Mouse (Mus musculus): Measurements from ENCODE around the gene Ksr1. TPM values are rescaled to one million over a fixed set of nuclear protein-coding genes. Genes with fewer than 3 reads are reported as not detected.
"Not testable (repeated sequence)": the region's sequence is repeated elsewhere in the genome, so short reads cannot be mapped to it uniquely, and the experiment has no call there.

Ksr1 gene
- total and polyA plus RNA-seq, 2 experiments from 2014 or later: 3.2 to 33.7 TPM

DNA sequence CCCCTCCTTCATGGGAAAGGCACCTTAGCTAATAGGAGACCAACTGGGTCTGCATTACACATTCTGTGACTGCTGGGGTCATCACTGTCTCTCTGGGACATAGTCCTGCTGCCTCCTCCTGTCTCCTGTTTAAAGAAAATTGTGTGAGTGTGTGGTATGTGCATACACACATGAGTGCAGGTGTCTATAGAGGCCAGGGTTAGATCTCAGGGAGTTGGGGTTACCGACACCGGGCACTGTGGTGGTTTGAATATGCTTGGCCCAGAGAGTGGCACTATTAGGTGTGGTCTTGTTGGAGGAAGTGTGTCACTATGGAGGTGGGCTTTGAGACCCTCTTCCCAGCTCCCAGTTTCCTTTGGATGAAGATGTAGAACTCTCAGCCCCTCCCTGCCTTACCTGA lies 133.7 kb downstream of the Ksr1 start:
- Histone ChIP-seq H3K36me3 (ENCODE audit: insufficient read depth, low read length) (peaks cover 11% of the 10 kb centered on the region; the same call in 1 of the 2 replicates), H3K27ac (ENCODE audit: low read depth, low read length) (no peak overlapping the region), H3K4me1 (ENCODE audit: insufficient read depth, low read length) (no peaks in the 10 kb centered on the region), H3K4me2 (ENCODE audit: low read depth, low read length, poor library complexity, severe bottlenecking) (no peak overlapping the region), H3K27me3 (ENCODE audit: insufficient read depth, low read length) (no peaks in the 10 kb centered on the region), H3K9me3 (ENCODE audit: low read length) (no peaks in the 10 kb centered on the region), H3K4me3 (ENCODE audit: low read depth, low read length) (no peak overlapping the region), H3K9ac (replicated peaks; ENCODE audit: low read length, poor library complexity, severe bottlenecking) (no peak overlapping the region)
- 94% methylated on average over 2 of the region's 2 CpGs for WGBS
- no peak for DNase-seq (ENCODE audit: low spot score)
- no peak for TF ChIP-seq CTCF (IDR thresholded peaks at IDR 0.05)
- ATAC-seq (ENCODE audit: low FRiP score): no peak

- Histone ChIP-seq H3K4me3 (ENCODE audit: low read depth, low read length) (no peak overlapping the region), H3K9ac (replicated peaks; ENCODE audit: low read length, poor library complexity, severe bottlenecking) (no peak overlapping the region), H3K27ac (ENCODE audit: low read depth, low read length) (no peak overlapping the region), H3K9me3 (ENCODE audit: low read length) (no peaks in the 10 kb centered on the region), H3K27me3 (ENCODE audit: insufficient read depth, low read length) (no peaks in the 10 kb centered on the region), H3K36me3 (ENCODE audit: insufficient read depth, low read length) (no peaks in the 10 kb centered on the region), H3K4me1 (ENCODE audit: insufficient read depth, low read length) (no peaks in the 10 kb centered on the region), H3K4me2 (ENCODE audit: low read depth, low read length, poor library complexity, severe bottlenecking) (no peak overlapping the region)
- ATAC-seq (ENCODE audit: low FRiP score): no peak
- WGBS: 76% methylated on average over 7 of the region's 7 CpGs
- DNase-seq (ENCODE audit: low spot score): no peak
- no peak for TF ChIP-seq CTCF (IDR thresholded peaks at IDR 0.05)
Observed at GRCm38 (mm10) chr11:79008891-79009290, 137.3 kb downstream of the Ksr1 start.

- Histone ChIP-seq H3K4me3 (ENCODE audit: low read depth, low read length) (no peak overlapping the region), H3K36me3 (ENCODE audit: insufficient read depth, low read length) (no peaks in the 10 kb centered on the region), H3K9ac (replicated peaks; ENCODE audit: low read length, poor library complexity, severe bottlenecking) (no peak overlapping the region), H3K4me1 (ENCODE audit: insufficient read depth, low read length) (no peaks in the 10 kb centered on the region), H3K4me2 (ENCODE audit: low read depth, low read length, poor library complexity, severe bottlenecking) (no peak overlapping the region), H3K27me3 (ENCODE audit: insufficient read depth, low read length) (no peaks in the 10 kb centered on the region), H3K27ac (ENCODE audit: low read depth, low read length) (no peak overlapping the region), H3K9me3 (ENCODE audit: low read length) (no peaks in the 10 kb centered on the region)
- TF ChIP-seq CTCF (IDR thresholded peaks at IDR 0.05): no peak
- WGBS: 83% methylated on average over 6 of the region's 6 CpGs
- no peak for ATAC-seq (ENCODE audit: low FRiP score)
- no peak for DNase-seq (ENCODE audit: low spot score)
Observed at GRCm38 (mm10) chr11:79008007-79008775, 138.0 kb downstream of the Ksr1 start.

- not testable (repeated sequence) for H3K9ac ChIP-seq (replicated peaks; ENCODE audit: low read length, poor library complexity, severe bottlenecking); H3K4me1 ChIP-seq (ENCODE audit: insufficient read depth, low read length); H3K27ac ChIP-seq (ENCODE audit: low read depth, low read length); H3K4me3 ChIP-seq (ENCODE audit: low read depth, low read length); H3K36me3 ChIP-seq (ENCODE audit: insufficient read depth, low read length); H3K9me3 ChIP-seq (ENCODE audit: low read length); H3K27me3 ChIP-seq (ENCODE audit: insufficient read depth, low read length); ATAC-seq (ENCODE audit: low FRiP score); DNase-seq (ENCODE audit: low spot score); H3K4me2 ChIP-seq (ENCODE audit: low read depth, low read length, poor library complexity, severe bottlenecking)
- WGBS: 94% methylated on average over 3 of the region's 3 CpGs
Observed at GRCm38 (mm10) chr11:79007356-79007755, 138.9 kb downstream of the Ksr1 start.

- Histone ChIP-seq H3K27me3 (ENCODE audit: insufficient read depth, low read length) (no peaks in the 10 kb centered on the region), H3K27ac (ENCODE audit: low read depth, low read length) (no peak overlapping the region), H3K36me3 (ENCODE audit: insufficient read depth, low read length) (no peaks in the 10 kb centered on the region), H3K4me3 (ENCODE audit: low read depth, low read length) (no peak overlapping the region), H3K4me1 (ENCODE audit: insufficient read depth, low read length) (no peaks in the 10 kb centered on the region), H3K4me2 (ENCODE audit: low read depth, low read length, poor library complexity, severe bottlenecking) (no peak overlapping the region), H3K9ac (replicated peaks; ENCODE audit: low read length, poor library complexity, severe bottlenecking) (no peak overlapping the region), H3K9me3 (ENCODE audit: low read length) (no peaks in the 10 kb centered on the region)
- ATAC-seq (ENCODE audit: low FRiP score) (no peak), DNase-seq (ENCODE audit: low spot score) (no peak)
- WGBS: 71% methylated on average over 5 of the region's 5 CpGs
- no peak for TF ChIP-seq CTCF (IDR thresholded peaks at IDR 0.05)
Observed at GRCm38 (mm10) chr11:79006417-79006816, 139.8 kb downstream of the Ksr1 start.

DNA sequence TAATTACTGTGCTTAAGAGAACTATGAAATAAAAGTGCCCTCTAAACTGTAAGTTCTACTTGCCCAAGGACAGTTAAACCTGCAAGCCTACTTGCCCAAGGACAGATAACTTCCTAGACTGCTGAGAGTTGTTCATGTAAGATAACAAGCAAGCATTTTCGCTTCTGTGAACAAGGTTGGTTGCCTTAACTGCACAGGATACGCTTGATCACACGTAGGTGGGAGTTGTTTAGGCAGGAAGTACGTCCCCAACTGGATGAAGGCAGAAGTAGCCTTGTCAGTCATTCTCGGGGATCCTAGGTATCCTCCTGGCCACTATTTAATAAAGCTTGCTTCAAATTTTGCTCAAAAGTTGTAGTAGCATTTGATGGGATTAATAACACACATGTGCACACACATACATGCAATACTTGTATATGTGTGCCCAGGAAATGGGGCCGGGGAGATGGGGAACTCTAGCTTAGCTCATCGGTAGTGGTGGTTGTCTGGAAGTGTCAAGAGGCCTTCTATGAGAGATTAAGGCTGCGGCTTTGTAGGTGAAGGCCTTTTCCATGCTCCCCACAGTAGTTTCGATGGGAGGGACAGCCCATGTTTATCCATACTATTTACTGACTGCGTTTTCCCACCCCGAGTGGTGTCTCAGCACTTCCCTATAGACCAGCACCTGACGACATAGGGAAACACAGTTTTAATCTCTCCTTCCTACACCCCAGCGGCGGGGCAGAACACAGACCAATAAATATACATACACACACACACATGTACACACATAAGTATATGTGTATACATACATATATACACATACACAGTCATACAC lies 140.4 kb downstream of the Ksr1 start:
- Histone ChIP-seq H3K27ac (ENCODE audit: low read depth, low read length) (no peak overlapping the region), H3K4me1 (ENCODE audit: insufficient read depth, low read length) (no peaks in the 10 kb centered on the region), H3K9me3 (ENCODE audit: low read length) (no peaks in the 10 kb centered on the region), H3K36me3 (ENCODE audit: insufficient read depth, low read length) (no peaks in the 10 kb centered on the region), H3K9ac (replicated peaks; ENCODE audit: low read length, poor library complexity, severe bottlenecking) (no peak overlapping the region), H3K4me3 (ENCODE audit: low read depth, low read length) (no peak overlapping the region), H3K4me2 (ENCODE audit: low read depth, low read length, poor library complexity, severe bottlenecking) (no peak overlapping the region), H3K27me3 (ENCODE audit: insufficient read depth, low read length) (no peaks in the 10 kb centered on the region)
- WGBS: 88% methylated on average over 14 of the region's 14 CpGs
- no peak for ATAC-seq (ENCODE audit: low FRiP score)
- TF ChIP-seq CTCF (IDR thresholded peaks at IDR 0.05): no peak
- no peak for DNase-seq (ENCODE audit: low spot score)

Data from midbrain, postnatal 0 days (tissue).